Mouse (Mus musculus) limb, embryonic 10.5 days (tissue): ENCODE results near the gene 2310009B15Rik. TPM values are rescaled to one million over a fixed set of nuclear protein-coding genes. Genes with fewer than 3 reads are reported as not detected.
"Not testable (repeated sequence)": the region's sequence is repeated elsewhere in the genome, so short reads cannot be mapped to it uniquely, and the experiment has no call there.

Experiments
- DNase-seq: peaks from one replicate; pipeline ENCODE4 v3.0.0-alpha.2; 2017; ENCODE audit warnings: low spot score
- H3K27ac ChIP-seq: fragments of 300-500 bp; sonication (generic); 2 replicates; pipeline ENCODE4 v1.5.1; 2016; ENCODE audit warnings: mild to moderate bottlenecking
- H3K27me3 ChIP-seq: fragments of 300-500 bp; sonication (generic); 2 replicates; pipeline ENCODE4 v1.6.1; 2016; ENCODE audit warnings: low read depth, mild to moderate bottlenecking; ENCODE audit not compliant: poor library complexity, severe bottlenecking
- H3K36me3 ChIP-seq: fragments of 300-500 bp; sonication (generic); 2 replicates; pipeline ENCODE4 v1.6.1; 2016; ENCODE audit warnings: mild to moderate bottlenecking, moderate library complexity
- H3K4me1 ChIP-seq: fragments of 300-500 bp; sonication (generic); 2 replicates; pipeline ENCODE4 v1.6.1; 2016
- H3K4me3 ChIP-seq: fragments of 300-500 bp; sonication (generic); 2 replicates; pipeline ENCODE4 v1.5.1; 2016; ENCODE audit warnings: mild to moderate bottlenecking, moderate library complexity
- H3K9me3 ChIP-seq: fragments of 300-500 bp; sonication (generic); replicated peaks from 2 replicates; pipeline ENCODE4 v1.6.1; 2016; ENCODE audit warnings: mild to moderate bottlenecking
- WGBS: fragments of 180-500 bp; shearing (Covaris S2); methylation state at CpG from one replicate; pipeline ENCODE4 v1.1.7; 2016; 5-methylcytosine and 5-hydroxymethylcytosine counted together
- polyA plus RNA-seq: library from polyadenylated mRNA; unstranded; fragments of >200 nt; fragmentation: Nextera tagmentation; extraction: Ambion mirVana; gene quantifications from 2 replicates; pipeline ENCODE4 v1.2.1, GENCODE M21; 2016

2310009B15Rik gene
- 60.2 and 60.6 TPM in 2 replicates for polyA plus RNA-seq

DNA sequence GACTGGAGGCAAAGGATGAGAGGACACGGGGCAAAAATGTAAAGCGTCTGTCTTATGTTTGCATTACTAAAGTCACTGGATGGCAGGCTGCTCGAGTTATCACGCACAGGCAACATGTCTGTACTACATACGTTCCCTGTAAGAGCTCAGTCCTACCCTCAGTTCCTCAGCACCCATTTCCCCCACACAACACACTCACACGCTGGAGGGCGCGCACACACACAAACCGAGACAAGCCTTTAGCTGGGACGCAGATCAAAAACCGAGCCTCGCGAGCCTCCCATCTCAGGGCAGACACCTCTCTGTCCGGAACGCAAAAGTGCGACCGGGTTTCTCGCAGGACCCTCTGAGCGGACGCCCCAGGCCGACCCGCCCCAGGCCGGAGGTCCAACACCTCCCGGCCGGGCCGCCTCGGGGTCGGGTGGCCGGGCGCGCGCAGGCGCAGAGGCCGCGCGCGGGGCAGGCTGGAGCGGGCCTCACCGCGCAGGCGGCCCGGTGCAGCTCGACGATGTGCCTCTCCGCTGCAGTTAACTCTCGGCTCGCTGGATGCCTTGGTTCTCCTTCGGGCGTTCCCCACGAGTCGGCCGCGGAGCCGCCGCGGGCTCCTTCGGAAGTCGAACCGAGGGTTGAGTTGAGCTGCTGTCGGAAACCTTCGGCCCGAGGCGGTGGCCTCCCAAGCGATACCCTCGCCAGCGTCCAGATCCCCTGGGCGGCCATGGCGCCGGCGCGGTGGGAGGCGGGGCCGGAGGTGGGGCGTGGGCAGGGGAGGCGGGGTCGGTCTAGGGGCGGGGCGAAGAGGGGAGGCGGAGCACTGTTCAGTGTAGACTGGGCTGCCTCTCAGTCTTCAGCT lies at the start of gene 2310009B15Rik:
2310009B15Rik (minus strand) TSS at position 752 of the 850 bp plus-strand sequence.
- under 1% methylated on average over 64 of the region's 79 CpGs for WGBS
- H3K36me3 ChIP-seq = not testable (repeated sequence)
- H3K27ac ChIP-seq = peak within 1 kb of the TSS; percentile 85

DNA sequence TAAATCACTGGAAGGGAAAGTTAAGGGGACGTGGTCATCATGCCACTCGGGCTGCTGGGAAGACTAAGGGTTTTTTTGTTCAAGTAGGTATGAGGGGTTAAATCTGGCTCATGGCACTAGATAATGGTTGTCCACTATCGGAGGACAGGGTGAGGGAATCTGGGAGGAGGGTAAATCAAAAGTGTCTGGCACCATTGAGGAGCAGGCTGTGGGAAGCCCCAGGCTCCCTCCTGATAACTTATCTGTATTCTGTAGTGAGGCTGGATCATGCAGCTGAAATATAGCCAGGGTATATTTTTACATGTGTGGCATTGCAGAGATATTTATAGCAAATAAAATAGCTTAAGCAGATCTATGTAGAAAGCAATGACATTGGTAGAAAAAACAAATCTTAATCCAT lies 49.6 kb upstream of the 2310009B15Rik start:
- no peak overlapping the region for H3K27ac ChIP-seq
- WGBS = 84% methylated on average over 3 of the region's 3 CpGs
- H3K36me3 ChIP-seq = no peaks in the 10 kb centered on the region
- no peaks in the 10 kb centered on the region for H3K27me3 ChIP-seq
- no peak for DNase-seq
- 0 out of 2 replicates have a peak, but pooled peaks cover 7% of the 10 kb centered on the region for H3K4me1 ChIP-seq
- no peaks in the 10 kb centered on the region for H3K9me3 ChIP-seq
- H3K4me3 ChIP-seq = no peak overlapping the region

More for the DNA sequence above, at the start of gene 2310009B15Rik:
- not testable (repeated sequence) for H3K9me3 ChIP-seq
- Histone ChIP-seq H3K4me1 (peaks cover 28% of the 10 kb centered on the region), H3K27me3 (peaks cover 12% of the 10 kb centered on the region), H3K4me3 (peak within 1 kb of the TSS; percentile 54)
- peak; percentile 93 for DNase-seq

DNA sequence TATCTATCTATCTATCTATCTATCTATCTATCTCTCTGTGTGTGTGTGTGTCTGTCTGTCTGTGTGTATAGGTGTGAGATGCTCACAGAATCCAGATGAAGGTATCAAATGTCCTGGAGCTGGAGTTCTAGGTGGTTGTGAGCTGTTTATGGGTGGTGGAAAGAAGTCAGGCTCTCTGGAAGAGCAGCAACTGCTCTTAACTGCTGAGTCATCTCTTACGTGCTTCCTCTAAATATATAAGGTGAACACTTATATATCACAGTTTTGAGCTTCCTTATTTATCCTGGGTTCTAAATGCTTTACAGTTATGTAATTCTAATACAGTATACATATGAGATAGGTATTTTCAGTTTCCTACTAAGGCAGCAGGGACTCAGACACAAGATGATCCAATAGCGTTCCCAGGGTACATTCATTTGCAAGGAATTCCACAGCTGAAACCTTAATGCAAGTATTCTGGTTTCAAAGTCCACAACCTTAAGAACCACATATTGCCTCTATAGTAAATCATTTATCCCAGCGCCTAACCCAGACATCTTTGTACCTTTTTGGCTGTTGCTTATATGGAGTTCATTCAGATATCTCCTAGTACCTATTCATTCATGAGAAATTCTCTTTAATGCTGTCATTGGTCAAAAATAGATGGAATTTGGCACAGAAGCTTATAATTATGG lies 48.6 kb upstream of the 2310009B15Rik start:
- H3K9me3 ChIP-seq = no peaks in the 10 kb centered on the region
- H3K4me3 ChIP-seq = no peak overlapping the region
- H3K36me3 ChIP-seq = no peaks in the 10 kb centered on the region
- no peak for DNase-seq
- 0 out of 2 replicates have a peak, but pooled peaks cover 7% of the 10 kb centered on the region for H3K4me1 ChIP-seq
- no peak overlapping the region for H3K27ac ChIP-seq
- H3K27me3 ChIP-seq = no peaks in the 10 kb centered on the region
- 96% methylated on average over 3 of the region's 3 CpGs for WGBS

DNA sequence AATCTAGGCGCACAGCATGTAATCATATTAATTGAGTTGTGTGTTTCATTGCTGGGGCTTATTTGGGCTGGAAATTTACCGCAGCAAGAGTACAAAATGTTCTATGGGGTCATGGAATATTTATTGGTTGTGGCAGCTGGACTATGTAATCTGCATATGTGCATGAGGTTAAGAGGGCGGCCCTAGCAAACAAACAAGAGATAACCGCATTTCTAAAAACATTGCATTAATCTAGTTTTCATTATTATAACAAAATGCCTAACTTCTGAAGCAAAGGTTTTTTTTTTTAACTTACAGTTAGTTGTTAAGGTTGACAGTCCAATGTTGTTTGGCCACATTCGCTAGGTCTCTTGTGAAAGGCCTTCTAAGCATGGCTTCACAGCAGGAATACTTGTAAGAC lies 47.2 kb upstream of the 2310009B15Rik start:
- Histone ChIP-seq H3K27ac (no peak overlapping the region), H3K36me3 (no peaks in the 10 kb centered on the region)
- WGBS = 96% methylated on average over 5 of the region's 5 CpGs

DNA sequence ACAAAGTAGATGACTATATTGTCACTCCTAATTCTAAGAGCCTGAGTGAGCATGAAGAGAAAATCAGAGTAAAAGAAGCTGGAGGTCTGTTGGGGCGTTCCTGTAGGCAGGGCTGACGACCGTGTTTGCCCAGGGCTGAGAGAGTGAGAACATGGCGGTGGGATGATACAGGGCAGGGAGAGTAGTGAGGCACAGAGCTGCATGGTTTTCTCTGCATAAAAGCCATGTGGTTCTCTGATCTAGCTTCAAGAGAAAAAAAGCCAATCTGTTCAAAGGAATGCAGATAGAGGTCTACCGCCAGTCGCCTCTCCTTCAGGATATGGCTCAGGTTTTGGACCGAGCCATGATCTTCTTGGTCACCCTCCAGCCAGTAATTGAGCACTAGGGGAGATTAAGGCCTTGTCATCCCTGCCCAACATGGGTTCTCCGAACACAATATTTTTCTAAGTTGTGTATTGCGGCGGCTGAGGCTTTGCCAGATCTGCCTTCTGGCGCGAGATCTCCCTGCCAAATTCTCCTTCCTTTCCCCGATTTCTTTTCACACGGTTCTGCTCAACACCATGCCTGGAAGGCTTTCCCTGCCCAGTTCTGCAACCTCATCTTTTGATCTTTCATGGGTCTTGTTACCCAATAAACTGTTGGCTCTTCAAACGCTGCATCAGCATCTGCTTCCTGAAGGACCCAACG lies 44.9 kb upstream of the 2310009B15Rik start:
- 93% methylated on average over 16 of the region's 16 CpGs for WGBS
- no peaks in the 10 kb centered on the region for H3K27me3 ChIP-seq
- H3K27ac ChIP-seq = no peak overlapping the region
- H3K4me1 ChIP-seq = no peaks in the 10 kb centered on the region
- no peak overlapping the region for H3K4me3 ChIP-seq
- H3K36me3 ChIP-seq = no peaks in the 10 kb centered on the region
- DNase-seq = no peak
- H3K9me3 ChIP-seq = no peaks in the 10 kb centered on the region

More for the DNA sequence above, 47.2 kb upstream of the 2310009B15Rik start:
- Histone ChIP-seq H3K27me3 (no peaks in the 10 kb centered on the region), H3K4me3 (no peak overlapping the region), H3K4me1 (no peaks in the 10 kb centered on the region), H3K9me3 (no peaks in the 10 kb centered on the region)
- DNase-seq = no peak

DNA sequence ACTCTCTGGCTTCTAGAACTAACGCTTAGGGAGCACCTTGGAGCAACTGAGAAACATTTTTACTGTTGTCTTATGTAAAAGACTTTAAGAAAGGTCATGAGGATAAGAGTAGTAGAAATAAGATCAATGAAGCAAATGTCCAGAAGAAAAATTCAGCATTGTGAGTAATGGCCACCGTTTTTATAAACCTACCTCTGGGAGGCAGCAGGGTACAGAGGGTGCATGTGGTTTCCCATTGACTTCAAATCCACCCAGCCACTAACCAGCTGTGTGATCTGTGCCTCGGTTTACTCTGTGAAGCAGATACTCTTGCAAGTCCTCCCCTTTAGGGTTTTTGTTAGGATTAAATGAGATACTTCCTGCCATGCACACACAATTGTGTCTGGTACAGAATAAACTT lies 39.4 kb upstream of the 2310009B15Rik start:
- no peak overlapping the region for H3K4me3 ChIP-seq
- H3K9me3 ChIP-seq = no peaks in the 10 kb centered on the region
- DNase-seq = no peak
- H3K4me1 ChIP-seq = no peaks in the 10 kb centered on the region
- no peak overlapping the region for H3K27ac ChIP-seq
- H3K27me3 ChIP-seq = no peaks in the 10 kb centered on the region
- WGBS = 80% methylated on average over 3 of the region's 3 CpGs
- H3K36me3 ChIP-seq = no peaks in the 10 kb centered on the region

DNA sequence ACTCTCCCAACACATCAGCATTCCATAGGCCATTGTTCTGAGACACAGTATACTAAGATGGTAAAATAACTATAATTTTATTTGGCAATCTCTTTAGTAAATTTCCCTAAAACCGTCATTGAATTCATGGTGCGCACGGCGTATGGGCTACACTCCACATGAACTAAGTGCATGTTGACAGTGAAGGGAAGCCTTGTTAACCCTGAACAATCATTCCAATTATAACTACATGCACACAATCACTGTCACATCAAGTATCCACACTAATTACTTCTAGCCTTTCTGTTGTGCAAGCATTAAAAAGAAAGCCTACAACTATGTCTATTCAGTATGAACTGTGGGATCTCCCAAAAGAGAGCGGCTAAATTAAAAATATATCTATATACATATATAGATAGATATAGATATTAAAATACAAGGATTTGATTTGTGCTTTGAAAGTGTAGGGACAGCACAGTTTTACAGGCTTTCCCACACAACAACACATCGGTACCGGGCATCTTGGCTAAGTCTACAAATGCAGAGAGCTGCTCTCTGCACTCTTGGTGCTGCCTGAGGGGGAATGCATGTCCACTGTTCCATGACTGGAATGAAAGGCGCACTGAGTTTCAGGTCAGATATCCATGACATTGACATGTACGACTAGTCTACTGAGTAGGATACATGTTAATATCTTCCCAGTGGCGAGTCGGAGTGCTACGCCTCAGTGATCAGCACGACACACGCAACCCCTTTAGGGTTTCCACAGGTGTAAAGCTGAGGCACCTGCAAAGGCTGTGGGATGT lies 21.0 kb upstream of the 2310009B15Rik start:
- Histone ChIP-seq H3K27me3 (no peaks in the 10 kb centered on the region), H3K4me1 (peaks cover 15% of the 10 kb centered on the region), H3K27ac (no peak overlapping the region), H3K9me3 (no peaks in the 10 kb centered on the region), H3K36me3 (no peaks in the 10 kb centered on the region), H3K4me3 (no peak overlapping the region)
- 96% methylated on average over 14 of the region's 14 CpGs for WGBS
- no peak for DNase-seq

DNA sequence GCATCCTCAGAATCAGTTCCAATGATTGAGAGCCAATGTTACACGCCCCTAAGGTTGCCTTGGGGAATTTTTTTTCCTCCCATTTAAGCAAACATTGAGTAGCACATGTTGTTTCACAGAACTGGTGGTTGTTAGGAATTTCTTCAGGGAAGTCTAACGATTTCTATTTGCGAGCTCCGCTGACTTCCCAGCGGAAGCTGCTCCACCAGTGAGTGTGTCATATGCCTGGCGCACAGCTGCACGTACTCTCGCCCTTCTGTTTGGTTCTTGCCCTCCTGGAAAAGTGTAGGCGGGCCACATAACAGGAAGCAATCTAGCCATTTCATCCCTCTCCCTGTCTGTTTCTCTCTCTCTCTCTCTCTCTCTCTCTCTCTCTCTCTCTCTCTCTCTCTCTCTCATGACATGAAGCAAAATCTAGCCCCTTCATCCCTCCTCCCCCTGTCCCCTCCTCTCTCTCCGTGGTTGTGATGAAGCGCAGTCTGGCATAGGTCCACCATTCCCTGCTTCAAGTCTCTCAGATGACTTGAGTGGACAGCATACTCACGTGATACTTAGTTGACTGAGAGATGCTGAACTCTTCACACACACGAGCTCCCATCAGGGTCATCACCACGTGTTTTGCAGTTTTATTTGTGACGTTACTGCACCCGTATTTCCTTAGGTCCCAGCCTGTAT lies 19.9 kb upstream of the 2310009B15Rik start:
- DNase-seq = peak; percentile 31
- H3K4me3 ChIP-seq = peak overlapping the region; percentile 19; the same call in 1 of the 2 replicates
- peaks cover 15% of the 10 kb centered on the region for H3K4me1 ChIP-seq
- H3K36me3 ChIP-seq = no peaks in the 10 kb centered on the region
- 68% methylated on average over 16 of the region's 16 CpGs for WGBS
- H3K9me3 ChIP-seq = no peaks in the 10 kb centered on the region
- H3K27ac ChIP-seq = peak overlapping the region; percentile 78
- H3K27me3 ChIP-seq = no peaks in the 10 kb centered on the region

DNA sequence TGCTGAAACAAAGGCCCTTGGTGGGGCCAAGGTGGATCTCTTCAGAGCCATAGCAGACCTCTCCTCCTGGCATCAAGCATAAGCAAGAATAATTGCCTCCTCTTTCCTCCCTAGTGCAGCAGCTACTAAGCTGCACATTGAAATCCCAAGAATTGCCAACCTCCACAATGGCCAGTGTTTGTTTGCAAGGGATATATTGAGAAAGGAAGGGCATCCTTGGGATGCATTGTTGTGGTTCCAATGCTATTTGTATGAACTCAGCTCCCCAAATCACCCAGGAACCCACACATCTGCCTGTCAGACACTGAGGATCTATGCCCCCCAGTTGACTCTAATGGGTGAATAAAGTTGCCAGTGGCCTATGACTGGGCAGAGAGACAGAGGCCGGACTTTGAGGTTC lies 5.8 kb downstream of the 2310009B15Rik start:
- Histone ChIP-seq H3K4me3 (no peak overlapping the region), H3K9me3 (no peaks in the 10 kb centered on the region), H3K27me3 (peaks cover 59% of the 10 kb centered on the region), H3K27ac (no peak overlapping the region), H3K36me3 (peaks cover 16% of the 10 kb centered on the region), H3K4me1 (peaks cover 72% of the 10 kb centered on the region)
- peak; percentile 15 for DNase-seq
- 92% methylated on average over 1 of the region's 1 CpGs for WGBS

DNA sequence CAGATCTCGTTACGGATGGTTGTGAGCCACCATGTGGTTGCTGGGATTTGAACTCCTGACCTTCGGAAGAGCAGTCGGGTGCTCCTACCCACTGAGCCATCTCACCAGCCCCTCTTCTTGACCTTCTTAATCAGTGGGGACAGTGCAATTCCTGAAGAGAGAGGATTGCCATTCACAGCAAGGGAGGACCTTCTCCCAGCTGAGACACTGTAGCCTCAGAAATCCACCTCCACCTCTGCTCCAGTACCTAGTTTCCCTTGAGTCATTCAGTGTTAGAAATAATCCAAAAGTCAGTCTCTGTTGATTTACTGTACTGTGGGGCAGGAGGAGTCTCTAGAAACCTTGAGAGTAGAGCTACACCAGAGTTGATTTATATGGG lies 6.5 kb downstream of the 2310009B15Rik start:
- Histone ChIP-seq H3K9me3 (no peaks in the 10 kb centered on the region), H3K27ac (no peak overlapping the region), H3K4me1 (peaks cover 74% of the 10 kb centered on the region), H3K27me3 (peaks cover 65% of the 10 kb centered on the region), H3K36me3 (peaks cover 16% of the 10 kb centered on the region), H3K4me3 (no peak overlapping the region)
- WGBS = 46% methylated on average over 3 of the region's 4 CpGs
- peak; percentile 27 for DNase-seq

DNA sequence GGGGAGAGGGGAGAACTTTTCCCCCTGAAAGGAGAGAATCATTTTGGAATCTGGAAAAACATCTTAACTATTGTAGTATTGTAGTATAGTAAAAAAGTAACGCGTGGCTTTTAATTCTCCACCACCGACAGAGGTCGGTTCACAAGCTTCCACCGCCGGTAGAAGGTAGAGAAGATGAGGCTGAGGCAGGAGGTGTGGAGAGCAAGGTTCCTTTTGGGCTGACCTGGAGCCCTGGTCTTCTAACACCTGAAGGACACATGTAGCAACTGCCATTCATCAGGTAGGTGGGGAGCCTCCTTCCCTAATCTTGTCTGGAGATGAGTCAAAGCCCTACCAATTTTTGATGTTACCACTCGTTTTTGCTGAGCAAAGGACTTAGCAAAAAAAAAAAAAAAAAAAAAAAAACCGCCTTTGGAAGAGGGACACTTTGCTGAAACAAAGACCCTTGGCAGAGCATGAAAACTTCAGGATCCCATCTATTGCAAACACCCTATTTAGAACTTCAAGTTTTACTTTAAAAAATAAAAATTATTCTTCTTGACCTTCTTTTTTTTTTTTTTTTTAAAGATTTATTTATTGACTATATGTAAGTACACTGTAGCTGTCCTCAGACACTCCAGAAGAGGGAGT lies 7.0 kb downstream of the 2310009B15Rik start:
- Histone ChIP-seq H3K4me1 (peaks cover 74% of the 10 kb centered on the region), H3K9me3 (no peaks in the 10 kb centered on the region), H3K27ac (no peak overlapping the region), H3K36me3 (peaks cover 16% of the 10 kb centered on the region), H3K27me3 (peaks cover 70% of the 10 kb centered on the region), H3K4me3 (peak overlapping the region; percentile 79; the same call in 1 of the 2 replicates)
- DNase-seq = no peak
- WGBS = 7% methylated on average over 8 of the region's 8 CpGs
